Mouse (Mus musculus) bone marrow, adult 2 months (tissue): ENCODE results near the gene Olfr992.

Experiments used
- CTCF ChIP-seq: fragments of 200-500 bp; IDR thresholded peaks from 2 replicates; pipeline ENCODE4 v1.5.1; 2011; ENCODE audit warnings: low read length, control low read depth; ENCODE audit not compliant: control insufficient read depth, insufficient read depth
- POLR2A ChIP-seq: fragments of 200-500 bp; IDR thresholded peaks from 2 replicates; pipeline ENCODE4 v1.6.1; 2011; ENCODE audit warnings: low read depth, mild to moderate bottlenecking, control low read depth, low read length, borderline replicate concordance; ENCODE audit not compliant: control insufficient read depth

GRCm38 (mm10) chr2:85409369-85409768, at the start of gene Olfr992:
- TF ChIP-seq POLR2A (no peak), CTCF (no peak)
